Mouse (Mus musculus) left cerebral cortex, adult 2 months (tissue): ENCODE measurements at regions not wholly inside any gene's neighbourhood (a gene's known extent, or its start where the extent isn't known, plus 50 kb on each side); places are given as distances from the start of the nearest gene placed in this dataset.

ENCODE experiments used
- DNase-seq, 2 experiments: peaks; one replicate each; pipeline ENCODE4 v3.0.0; 2021 to 2022; ENCODE audit warnings: low spot score in 2 of 2, mixed read lengths in 1 of 2; ENCODE audit errors: extremely low spot score in 1 of 2
- H3K27ac ChIP-seq: fragments of 200-600 bp; 2 replicates; pipeline ENCODE4 v1.8.1; 2022
- H3K4me3 ChIP-seq: fragments of 200-600 bp; 2 replicates; pipeline ENCODE4 v1.8.1; 2022
- CTCF ChIP-seq: fragments of 200-600 bp; IDR thresholded peaks from 2 replicates; pipeline ENCODE4 v1.8.1; 2022; ENCODE audit warnings: antibody characterized with exemption, mild to moderate bottlenecking, moderate library complexity
- intact Hi-C: fragments of 180-260 bp; cut with DNase I; formaldehyde crosslinking; loops from one replicate; pipeline ENCODE4 v1.15.1; 2025

DNA sequence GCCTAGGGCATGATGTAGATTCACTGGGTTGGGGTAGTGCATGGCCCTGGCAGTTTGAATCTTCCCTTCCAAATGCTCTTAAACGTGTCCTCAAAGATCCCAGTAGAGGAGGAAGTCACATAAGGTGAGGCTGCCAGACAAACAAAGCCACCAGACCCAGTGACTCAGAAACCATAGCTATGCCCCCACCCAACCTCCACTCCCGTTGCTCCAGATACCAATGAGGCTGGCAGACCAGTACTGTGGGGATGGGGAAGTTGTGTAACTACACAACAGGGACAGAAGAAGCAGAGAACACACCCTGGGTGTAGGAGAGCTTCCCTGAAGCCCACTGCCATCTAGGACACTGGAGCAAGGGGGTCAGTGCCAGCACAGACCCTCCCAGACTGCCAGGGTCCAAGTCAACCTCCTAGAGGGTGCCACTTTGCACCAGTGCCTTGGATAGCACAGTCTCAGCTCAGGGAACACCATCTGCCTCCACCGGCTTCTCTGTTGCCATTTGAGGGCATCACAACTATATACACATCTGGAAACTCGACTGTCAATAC is 145.2 kb upstream of the Zmiz1 start:
- TF ChIP-seq CTCF: no peak
- no peak overlapping the region for H3K27ac ChIP-seq

DNA sequence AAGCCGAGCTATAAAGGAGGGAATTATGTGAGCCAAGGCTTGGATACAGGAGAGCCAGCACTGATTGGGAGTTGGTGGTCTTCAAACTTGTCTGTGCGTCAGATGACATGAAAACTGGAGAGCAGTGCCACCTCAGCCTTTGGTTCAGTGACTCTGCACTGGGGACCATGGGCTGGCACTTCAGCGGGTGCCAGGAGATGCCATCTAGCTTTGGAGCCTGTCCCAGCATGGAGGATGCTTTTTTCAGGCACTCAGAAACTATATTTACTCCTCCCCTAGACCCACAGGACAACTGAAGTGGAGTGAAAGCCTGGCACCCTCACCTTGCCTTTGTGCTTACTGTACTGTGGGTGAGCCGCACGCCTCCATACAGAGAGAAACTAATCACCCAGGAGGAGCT is 142.5 kb upstream of the Zmiz1 start:
- DNase-seq: no peak
- TF ChIP-seq CTCF: no peak
- intact Hi-C loops: no loop called here
- no peak overlapping the region for H3K4me3 ChIP-seq
- H3K27ac ChIP-seq: no peak overlapping the region

More for the DNA sequence above, 145.2 kb upstream of the Zmiz1 start:
- intact Hi-C loops: loop anchor here (5.0 kb wide), 1 partner anchor 144 kb away; the partner anchor contains the start of gene Zmiz1
- no peak for DNase-seq
- H3K4me3 ChIP-seq: no peak overlapping the region

GRCm38 (mm10) chr14:25317680-25318471 is 141.1 kb upstream of the Zmiz1 start:
- intact Hi-C loops: loop anchor here (1.0 kb wide), 1 partner anchor 60 kb away; no protein-coding TSS in a partner anchor
- Histone ChIP-seq H3K27ac (peak overlapping the region; percentile 72), H3K4me3 (no peak overlapping the region)
- DNase-seq: peak; percentile 78 to 87
- TF ChIP-seq CTCF: no peak

DNA sequence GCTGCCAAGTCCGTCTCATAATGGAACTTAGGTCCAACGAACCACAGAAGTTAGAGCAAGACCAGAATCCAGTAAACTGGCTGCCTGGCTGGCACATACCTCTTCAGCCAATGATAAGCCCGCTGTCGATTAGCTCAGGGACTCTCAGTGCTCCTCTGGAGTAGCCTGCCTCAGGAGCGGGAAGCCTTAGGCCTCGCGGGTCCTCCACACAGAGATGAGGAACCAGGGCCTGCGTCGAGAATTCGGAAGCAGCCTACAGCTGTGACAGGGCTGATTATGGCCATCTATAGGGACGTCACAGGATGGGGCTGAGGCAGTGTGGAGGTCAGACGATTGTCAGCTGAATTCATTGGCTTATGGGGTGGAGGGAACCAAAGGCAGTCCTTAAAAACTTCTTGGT is 140.1 kb upstream of the Zmiz1 start:
- intact Hi-C loops: loop anchor here (1.0 kb wide), 1 partner anchor 59 kb away; no protein-coding TSS in a partner anchor
- no peak for TF ChIP-seq CTCF
- DNase-seq: no peak
- no peak overlapping the region for H3K27ac ChIP-seq
- no peak overlapping the region for H3K4me3 ChIP-seq

DNA sequence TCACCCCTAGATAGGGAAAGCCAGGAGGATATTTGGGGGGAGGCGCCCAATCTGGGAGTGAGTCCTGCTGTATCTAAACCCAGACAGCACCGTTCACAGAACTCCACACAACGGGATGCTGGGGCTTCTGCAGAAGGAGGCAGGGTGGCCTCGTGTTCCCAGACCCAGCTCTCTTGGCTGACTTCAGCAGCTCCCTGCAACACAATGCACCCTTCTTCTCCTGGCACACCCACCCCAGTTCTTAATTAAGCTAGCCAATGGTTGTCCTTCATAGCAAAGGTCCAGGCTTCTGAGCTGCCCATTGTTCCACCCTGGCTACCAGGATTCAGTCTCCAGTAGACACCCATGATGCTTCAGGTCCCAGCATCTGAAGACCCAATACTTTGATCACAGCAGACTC is 138.8 kb upstream of the Zmiz1 start:
- no peak for TF ChIP-seq CTCF
- H3K4me3 ChIP-seq: no peak overlapping the region
- DNase-seq: peak in 1 of 2 experiments; percentile 24
- intact Hi-C loops: no loop called here
- peak overlapping the region; percentile 24; the same call in 1 of the 2 replicates for H3K27ac ChIP-seq

DNA sequence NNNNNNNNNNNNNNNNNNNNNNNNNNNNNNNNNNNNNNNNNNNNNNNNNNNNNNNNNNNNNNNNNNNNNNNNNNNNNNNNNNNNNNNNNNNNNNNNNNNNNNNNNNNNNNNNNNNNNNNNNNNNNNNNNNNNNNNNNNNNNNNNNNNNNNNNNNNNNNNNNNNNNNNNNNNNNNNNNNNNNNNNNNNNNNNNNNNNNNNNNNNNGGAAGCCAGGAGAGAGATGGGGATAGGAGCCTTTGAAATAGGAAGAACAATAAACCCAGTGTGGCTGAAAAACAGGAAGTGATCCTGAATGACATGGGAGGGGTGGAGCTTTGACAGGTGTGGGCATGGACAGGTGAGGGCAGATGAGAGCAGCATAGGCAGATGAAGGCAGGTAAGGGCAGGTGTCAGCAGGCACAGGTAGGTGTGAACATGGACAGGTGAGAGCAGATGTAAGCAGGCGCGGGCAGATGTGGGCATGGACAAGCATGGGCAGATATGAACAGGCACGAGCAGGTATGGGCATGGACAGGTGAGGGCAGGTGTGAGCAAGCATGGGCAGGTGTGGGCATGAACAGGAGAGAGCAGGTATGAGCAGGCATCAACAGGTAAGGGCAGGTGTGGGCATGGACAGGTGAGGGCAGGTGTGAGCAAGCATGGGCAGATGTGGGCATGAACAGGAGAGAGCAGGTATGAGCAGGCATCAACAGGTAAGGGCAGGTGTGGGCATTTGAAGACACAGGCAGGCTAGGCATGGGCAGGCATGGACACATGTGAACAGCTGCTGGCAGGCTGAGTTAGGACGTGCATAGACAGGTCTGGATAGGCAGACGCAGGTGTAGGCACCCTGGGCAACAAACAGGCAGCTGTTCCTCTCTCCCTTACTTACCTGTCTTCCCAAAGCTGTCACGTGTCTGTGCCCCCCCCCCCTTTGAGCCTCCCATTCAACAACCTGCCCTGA is 135.2 kb upstream of the Zmiz1 start:
- no peak for DNase-seq
- intact Hi-C loops: no loop called here
- Histone ChIP-seq H3K27ac (no peak overlapping the region), H3K4me3 (no peak overlapping the region)
- no peak for TF ChIP-seq CTCF

GRCm38 (mm10) chr14:25325887-25326286 is 133.1 kb upstream of the Zmiz1 start:
- intact Hi-C loops: no loop called here

DNA sequence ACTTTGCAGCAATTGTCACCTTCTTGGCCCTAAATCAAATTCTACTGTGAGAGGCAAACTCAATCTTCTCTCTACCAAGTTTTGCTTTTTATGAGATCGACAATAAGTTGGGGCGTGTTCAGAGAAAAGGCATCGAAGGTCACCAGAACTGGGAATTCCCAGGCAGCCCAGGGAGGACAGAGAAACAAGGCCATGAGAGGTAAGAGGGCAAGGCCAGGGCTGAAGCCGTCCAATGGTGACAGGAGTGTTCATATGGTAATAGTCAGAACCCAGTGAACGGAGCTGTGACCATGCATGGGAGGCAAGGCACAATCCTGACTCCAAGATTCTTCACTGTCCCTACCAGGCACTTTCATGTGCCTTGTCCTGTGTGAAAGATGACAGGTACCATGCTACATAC is 130.8 kb upstream of the Zmiz1 start:
- intact Hi-C loops: no loop called here
- Histone ChIP-seq H3K27ac (no peak overlapping the region), H3K4me3 (no peak overlapping the region)
- DNase-seq: no peak
- no peak for TF ChIP-seq CTCF

More at GRCm38 (mm10) chr14:25325887-25326286, 133.1 kb upstream of the Zmiz1 start:
- Histone ChIP-seq H3K4me3 (no peak overlapping the region), H3K27ac (no peak overlapping the region)
- no peak for DNase-seq
- no peak for TF ChIP-seq CTCF

- Histone ChIP-seq H3K4me3 (no peak overlapping the region), H3K27ac (no peak overlapping the region)
- no peak for TF ChIP-seq CTCF
- DNase-seq: no peak
- intact Hi-C loops: no loop called here
Measured at GRCm38 (mm10) chr14:25334186-25334585, 124.8 kb upstream of the Zmiz1 start.

DNA sequence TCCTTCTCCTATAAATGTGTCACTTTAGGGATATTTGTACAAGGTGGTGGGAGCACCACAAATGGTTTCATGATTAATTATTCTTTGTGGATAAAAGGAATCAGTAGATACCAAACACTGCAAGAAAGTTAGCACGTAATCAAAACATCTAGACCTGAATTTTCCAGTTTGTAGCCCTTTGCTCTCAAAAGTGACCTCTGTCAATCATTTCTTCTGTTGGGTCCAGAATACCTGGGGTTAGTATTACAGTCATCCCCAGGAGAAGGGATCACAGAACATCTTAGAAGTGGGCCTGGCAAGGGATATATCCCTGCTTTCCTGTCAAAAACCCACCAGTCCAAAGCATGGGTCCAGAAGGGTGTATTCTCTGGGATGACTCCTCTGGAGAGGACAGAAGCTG is 122.1 kb upstream of the Zmiz1 start:
- intact Hi-C loops: no loop called here
- DNase-seq: no peak
- no peak overlapping the region for H3K4me3 ChIP-seq
- TF ChIP-seq CTCF: no peak
- H3K27ac ChIP-seq: no peak overlapping the region

DNA sequence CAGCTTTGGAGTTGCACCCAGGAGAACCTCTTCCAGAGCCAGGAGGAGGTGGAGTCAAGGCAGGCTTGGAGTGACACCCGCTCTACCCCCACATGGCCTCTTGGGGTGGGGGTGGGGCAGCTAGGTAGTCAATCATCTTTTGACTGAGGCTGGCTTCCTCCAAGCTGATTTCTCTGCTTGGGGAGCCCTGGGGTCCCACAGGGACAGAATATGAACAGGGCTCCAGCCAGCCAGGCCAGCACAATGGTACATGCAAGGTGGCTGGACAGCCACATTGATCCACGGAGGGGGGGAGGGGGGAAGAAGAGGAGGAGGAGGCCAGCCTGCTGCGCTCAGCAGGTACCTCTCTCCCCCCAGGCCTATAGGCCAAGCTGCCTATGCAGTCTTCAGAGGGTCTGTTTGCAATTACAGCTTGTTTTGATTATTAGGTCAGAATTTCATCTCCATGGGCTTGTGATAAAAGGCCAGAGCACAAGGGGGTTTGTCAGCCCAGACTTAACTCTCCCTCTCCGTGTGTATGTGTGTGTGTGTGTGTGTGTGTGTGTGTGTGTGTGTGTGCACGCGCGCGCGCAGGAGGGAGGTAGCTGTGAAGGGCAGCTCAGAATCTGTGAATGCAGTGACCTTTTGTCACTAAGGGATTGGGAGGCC is 120.5 kb upstream of the Zmiz1 start:
- no peak for DNase-seq
- H3K27ac ChIP-seq: no peak overlapping the region
- no peak overlapping the region for H3K4me3 ChIP-seq
- intact Hi-C loops: no loop called here
- no peak for TF ChIP-seq CTCF
